Mouse (Mus musculus) stomach, embryonic 14.5 days (tissue): ENCODE measurements around the gene Gpatch3. TPM values are rescaled to one million over a fixed set of nuclear protein-coding genes. Genes with fewer than 3 reads are reported as not detected.

Source experiments
- ATAC-seq: fragments of 200-750 bp; cut with Nextera tagmentation; 2 replicates; pipeline ENCODE4 v1.8.0; 2017; ENCODE audit warnings: low read depth, moderate TSS enrichment; ENCODE audit not compliant: insufficient number of reproducible peaks, insufficient read depth, low FRiP score
- H3K27ac ChIP-seq: fragments of 300-500 bp; sonication (generic); 2 replicates; pipeline ENCODE4 v1.5.1; 2014; ENCODE audit warnings: mild to moderate bottlenecking, low read length, moderate library complexity, mixed read lengths
- H3K27me3 ChIP-seq: fragments of 300-500 bp; sonication (generic); 2 replicates; pipeline ENCODE4 v1.6.1; 2014; ENCODE audit warnings: low read length, control low read depth, mixed read lengths; ENCODE audit not compliant: control insufficient read depth, insufficient read depth
- H3K36me3 ChIP-seq: fragments of 300-500 bp; sonication (generic); 2 replicates; pipeline ENCODE4 v1.6.1; 2014; ENCODE audit warnings: mild to moderate bottlenecking, control low read depth, low read length, moderate library complexity, mixed read lengths; ENCODE audit not compliant: control insufficient read depth, insufficient read depth
- H3K4me1 ChIP-seq: fragments of 300-500 bp; sonication (generic); 2 replicates; pipeline ENCODE4 v1.6.1; 2014; ENCODE audit warnings: low read length, control low read depth, mixed read lengths; ENCODE audit not compliant: control insufficient read depth, insufficient read depth
- H3K4me2 ChIP-seq: fragments of 300-500 bp; sonication (generic); replicated peaks from 2 replicates; pipeline ENCODE4 v1.6.1; 2014; ENCODE audit warnings: low read depth, low read length, control low read depth
- H3K4me3 ChIP-seq: fragments of 300-500 bp; sonication (generic); 2 replicates; pipeline ENCODE4 v1.5.1; 2014; ENCODE audit warnings: low read depth, low read length, control low read depth
- H3K9ac ChIP-seq: fragments of 300-500 bp; sonication (generic); replicated peaks from 2 replicates; pipeline ENCODE4 v1.6.1; 2014; ENCODE audit warnings: low read depth, mild to moderate bottlenecking, control low read depth, low read length, moderate library complexity, mixed read lengths
- H3K9me3 ChIP-seq: fragments of 300-500 bp; sonication (generic); 2 replicates; pipeline ENCODE4 v1.6.1; 2016; ENCODE audit warnings: low read depth, low read length, control low read depth; ENCODE audit not compliant: control insufficient read depth
- WGBS: fragments of 180-500 bp; shearing (Covaris S2); extraction: QIAGEN DNeasy Blood & Tissue Kit; methylation state at CpG from one replicate; pipeline ENCODE4 v1.1.7; 2014; 5-methylcytosine and 5-hydroxymethylcytosine counted together
- polyA plus RNA-seq: library from polyadenylated mRNA; unstranded; fragments of >200 nt; fragmentation: Nextera tagmentation; extraction: Ambion mirVana; gene quantifications from 2 replicates; pipeline ENCODE4 v1.2.1, GENCODE M21; 2014

Gene Gpatch3
- polyA plus RNA-seq, 1 experiment from 2014 or later, result 5.5 TPM

DNA sequence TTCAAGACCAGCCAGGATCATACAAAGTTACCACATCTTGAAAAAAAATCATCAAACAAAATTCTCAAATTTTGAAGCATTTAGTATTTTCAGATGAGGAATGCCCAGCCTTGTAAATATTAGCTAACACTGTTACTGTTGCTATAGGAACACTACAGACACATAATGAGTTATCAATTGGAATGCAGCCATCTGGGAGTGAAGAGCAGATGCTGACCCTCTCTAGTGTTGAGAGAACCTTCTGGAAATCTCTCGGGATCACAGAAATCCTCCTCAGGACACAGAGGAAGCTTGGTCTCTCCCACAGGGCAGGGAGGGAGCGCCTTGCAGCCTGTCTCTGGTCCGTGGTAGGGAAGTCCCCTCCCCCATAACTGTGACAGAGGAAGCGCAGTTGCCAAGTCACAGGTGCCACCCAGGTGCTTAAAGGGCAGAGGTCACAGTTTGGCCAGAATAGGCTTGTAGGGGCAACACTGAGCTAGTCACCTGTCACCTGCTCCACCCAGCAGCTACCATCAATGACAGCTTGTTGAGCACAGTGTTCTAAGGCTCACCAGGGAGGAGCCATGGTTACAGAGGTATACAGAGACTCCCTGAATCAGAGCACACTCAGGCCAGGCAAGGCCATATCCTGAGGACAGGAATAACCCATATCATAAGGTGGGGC is 45.1 kb downstream of the Gpatch3 start:
- peaks cover 3% of the 10 kb centered on the region; the same call in 1 of the 2 replicates for H3K36me3 ChIP-seq
- WGBS, result 66% methylated on average over 4 of the region's 4 CpGs
- ATAC-seq, result no peak

GRCm38 (mm10) chr4:133620668-133621067 is 46.1 kb downstream of the Gpatch3 start:
- Histone ChIP-seq H3K27ac (no peak overlapping the region), H3K9me3 (no peaks in the 10 kb centered on the region), H3K4me1 (no peaks in the 10 kb centered on the region), H3K36me3 (peaks cover 9% of the 10 kb centered on the region), H3K9ac (no peak overlapping the region), H3K27me3 (no peaks in the 10 kb centered on the region), H3K4me2 (no peak overlapping the region), H3K4me3 (no peak overlapping the region)
- WGBS, result 87% methylated on average over 8 of the region's 8 CpGs
- no peak for ATAC-seq

More for the DNA sequence above, 45.1 kb downstream of the Gpatch3 start:
- H3K4me2 ChIP-seq, result no peak overlapping the region
- no peak overlapping the region for H3K27ac ChIP-seq
- no peaks in the 10 kb centered on the region for H3K27me3 ChIP-seq
- H3K9ac ChIP-seq, result no peak overlapping the region
- no peak overlapping the region for H3K4me3 ChIP-seq
- no peaks in the 10 kb centered on the region for H3K4me1 ChIP-seq
- H3K9me3 ChIP-seq, result no peaks in the 10 kb centered on the region

GRCm38 (mm10) chr4:133622161-133622695 is 47.7 kb downstream of the Gpatch3 start:
- Histone ChIP-seq H3K4me1 (no peaks in the 10 kb centered on the region), H3K4me3 (no peak overlapping the region), H3K36me3 (peaks cover 17% of the 10 kb centered on the region), H3K9ac (no peak overlapping the region), H3K27me3 (no peaks in the 10 kb centered on the region), H3K27ac (no peak overlapping the region), H3K9me3 (no peaks in the 10 kb centered on the region), H3K4me2 (no peak overlapping the region)
- ATAC-seq, result no peak
- WGBS, result 68% methylated on average over 11 of the region's 11 CpGs

DNA sequence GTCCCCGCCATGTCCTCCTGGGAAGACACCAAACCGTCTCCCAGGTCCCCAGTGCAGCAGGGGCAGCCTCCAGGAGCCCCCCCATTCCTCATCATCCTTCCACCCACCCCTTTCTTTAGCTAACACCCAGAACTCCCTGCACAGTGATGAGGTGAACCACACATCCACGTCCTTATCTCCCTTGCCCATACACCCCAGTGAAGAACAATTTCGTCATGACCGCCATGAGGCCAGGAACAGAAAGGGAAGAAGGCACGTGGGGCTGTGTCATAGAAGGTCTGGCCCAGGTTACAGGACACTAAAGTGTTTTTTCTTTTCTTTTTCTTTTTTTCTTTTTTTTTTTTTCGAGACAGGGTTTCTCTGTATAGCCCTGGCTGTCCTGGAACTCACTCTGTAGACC is 50.3 kb downstream of the Gpatch3 start:
- Histone ChIP-seq H3K4me2 (no peak overlapping the region), H3K27ac (no peak overlapping the region), H3K36me3 (peaks cover 17% of the 10 kb centered on the region), H3K9ac (no peak overlapping the region), H3K4me1 (no peaks in the 10 kb centered on the region), H3K27me3 (no peaks in the 10 kb centered on the region), H3K9me3 (no peaks in the 10 kb centered on the region), H3K4me3 (no peak overlapping the region)
- 86% methylated on average over 7 of the region's 7 CpGs for WGBS
- ATAC-seq, result no peak

DNA sequence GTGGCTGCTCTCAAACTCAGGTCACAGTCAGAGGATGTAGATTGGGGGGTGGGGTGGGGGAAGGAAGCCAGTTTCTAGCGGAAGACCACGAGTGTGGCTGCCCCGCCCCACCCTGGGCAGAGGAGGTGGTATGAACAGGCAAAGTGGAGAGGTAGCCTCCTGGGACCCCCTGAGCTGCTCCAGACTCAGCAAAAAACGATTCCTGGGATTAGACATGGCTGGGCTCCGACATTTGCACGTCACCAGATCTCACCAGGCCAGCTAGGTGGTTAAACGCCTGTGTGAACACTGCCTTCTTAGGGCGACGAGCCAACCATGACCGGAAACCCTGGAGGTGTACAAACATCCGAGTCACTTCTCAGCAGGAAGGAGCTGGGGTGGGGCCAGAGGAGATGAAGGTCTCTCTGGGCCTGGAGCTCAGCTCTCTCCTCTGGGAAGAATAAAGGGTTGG is 51.1 kb downstream of the Gpatch3 start:
- peaks cover 17% of the 10 kb centered on the region for H3K36me3 ChIP-seq
- no peaks in the 10 kb centered on the region for H3K4me1 ChIP-seq
- H3K4me3 ChIP-seq, result no peak overlapping the region
- WGBS, result 71% methylated on average over 11 of the region's 11 CpGs
- no peak overlapping the region for H3K4me2 ChIP-seq
- no peaks in the 10 kb centered on the region for H3K9me3 ChIP-seq
- no peak overlapping the region for H3K9ac ChIP-seq
- no peaks in the 10 kb centered on the region for H3K27me3 ChIP-seq
- ATAC-seq, result 0 out of 2 replicates have a peak, but pooled peaks have one; percentile 18
- peak overlapping the region; percentile 2; the same call in 1 of the 2 replicates for H3K27ac ChIP-seq

DNA sequence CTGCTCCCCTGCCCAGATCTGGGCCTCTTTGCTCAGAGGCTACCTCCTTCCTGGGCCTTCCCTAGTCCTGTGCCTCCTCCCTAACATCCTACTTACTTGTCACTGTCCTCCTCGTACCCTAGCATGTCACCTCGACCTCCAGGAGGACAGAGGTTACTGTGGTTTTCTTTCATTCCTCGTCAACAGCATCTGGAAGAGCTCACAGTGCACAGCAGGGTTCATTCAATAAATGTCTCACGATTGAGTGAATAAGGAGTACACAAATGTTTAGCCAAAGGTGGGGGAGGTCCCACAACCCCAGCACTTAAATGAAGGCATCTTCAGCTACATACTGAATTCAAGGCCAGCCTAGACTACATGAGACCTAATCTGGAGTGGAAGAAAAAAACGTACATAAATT is 51.7 kb downstream of the Gpatch3 start:
- ATAC-seq, result no peak

GRCm38 (mm10) chr4:133626621-133627020 is 52.1 kb downstream of the Gpatch3 start:
- H3K9me3 ChIP-seq, result no peaks in the 10 kb centered on the region
- H3K9ac ChIP-seq, result no peak overlapping the region
- H3K36me3 ChIP-seq, result peaks cover 17% of the 10 kb centered on the region
- peaks cover 5% of the 10 kb centered on the region; the same call in 1 of the 2 replicates for H3K4me1 ChIP-seq
- no peaks in the 10 kb centered on the region for H3K27me3 ChIP-seq
- ATAC-seq, result no peak
- no peak overlapping the region for H3K27ac ChIP-seq
- 87% methylated on average over 9 of the region's 9 CpGs for WGBS
- H3K4me3 ChIP-seq, result no peak overlapping the region
- H3K4me2 ChIP-seq, result no peak overlapping the region

More for the DNA sequence above, 51.7 kb downstream of the Gpatch3 start:
- Histone ChIP-seq H3K4me2 (no peak overlapping the region), H3K9ac (no peak overlapping the region), H3K4me1 (peaks cover under 1% of the 10 kb centered on the region; the same call in 1 of the 2 replicates), H3K27ac (no peak overlapping the region), H3K4me3 (no peak overlapping the region), H3K9me3 (no peaks in the 10 kb centered on the region), H3K27me3 (no peaks in the 10 kb centered on the region), H3K36me3 (peaks cover 17% of the 10 kb centered on the region)
- 62% methylated on average over 5 of the region's 5 CpGs for WGBS

GRCm38 (mm10) chr4:133627039-133627438 is 52.5 kb downstream of the Gpatch3 start:
- Histone ChIP-seq H3K36me3 (peaks cover 17% of the 10 kb centered on the region), H3K27me3 (no peaks in the 10 kb centered on the region), H3K27ac (no peak overlapping the region), H3K9me3 (no peaks in the 10 kb centered on the region), H3K4me1 (peaks cover 9% of the 10 kb centered on the region; the same call in 1 of the 2 replicates), H3K9ac (no peak overlapping the region), H3K4me3 (no peak overlapping the region), H3K4me2 (no peak overlapping the region)
- no peak for ATAC-seq
- 94% methylated on average over 14 of the region's 14 CpGs for WGBS
